Mouse (Mus musculus) hindbrain, embryonic 16.5 days (tissue): ENCODE data around the gene Vmn2r94. TPM values are rescaled to one million over a fixed set of nuclear protein-coding genes. Genes with fewer than 3 reads are reported as not detected.

Experiments used
- ATAC-seq: fragments of 200-750 bp; cut with Nextera tagmentation; 2 replicates; pipeline ENCODE4 v1.8.0; 2017; ENCODE audit warnings: moderate TSS enrichment, moderate library complexity
- H3K27ac ChIP-seq: fragments of 300-500 bp; sonication (generic); 2 replicates; pipeline ENCODE4 v1.5.1; 2014; ENCODE audit warnings: low read depth, mild to moderate bottlenecking, control low read depth, low read length, moderate library complexity
- H3K27me3 ChIP-seq: fragments of 300-500 bp; sonication (generic); replicated peaks from 2 replicates; pipeline ENCODE4 v1.6.1; 2014; ENCODE audit warnings: low read length; ENCODE audit not compliant: control insufficient read depth, insufficient read depth
- H3K36me3 ChIP-seq: fragments of 300-500 bp; sonication (generic); 2 replicates; pipeline ENCODE4 v1.6.1; 2014; ENCODE audit warnings: mild to moderate bottlenecking, low read length, moderate library complexity, mixed read lengths; ENCODE audit not compliant: control insufficient read depth, insufficient read depth
- H3K4me1 ChIP-seq: fragments of 300-500 bp; sonication (generic); 2 replicates; pipeline ENCODE4 v1.6.1; 2014; ENCODE audit warnings: low read depth, low read length; ENCODE audit not compliant: control insufficient read depth, insufficient read depth
- H3K4me2 ChIP-seq: fragments of 300-500 bp; sonication (generic); 2 replicates; pipeline ENCODE4 v1.6.1; 2014; ENCODE audit warnings: mild to moderate bottlenecking, low read length, control low read depth, moderate library complexity
- H3K4me3 ChIP-seq: fragments of 300-500 bp; sonication (generic); 2 replicates; pipeline ENCODE4 v1.5.1; 2014; ENCODE audit warnings: mild to moderate bottlenecking, low read length, control low read depth, moderate library complexity
- H3K9ac ChIP-seq: fragments of 300-500 bp; sonication (generic); 2 replicates; pipeline ENCODE4 v1.6.1; 2014; ENCODE audit warnings: low read depth, mild to moderate bottlenecking, control low read depth, low read length, moderate library complexity
- H3K9me3 ChIP-seq: fragments of 300-500 bp; sonication (generic); 2 replicates; pipeline ENCODE4 v1.6.1; 2014; ENCODE audit warnings: mild to moderate bottlenecking, low read length, moderate library complexity; ENCODE audit not compliant: control insufficient read depth
- WGBS: fragments of 180-500 bp; shearing (Covaris S2); extraction: QIAGEN DNeasy Blood & Tissue Kit; methylation state at CpG from one replicate; pipeline ENCODE4 v1.1.7; 2014; 5-methylcytosine and 5-hydroxymethylcytosine counted together
- polyA plus RNA-seq: library from polyadenylated mRNA; unstranded; fragments of >200 nt; fragmentation: Nextera tagmentation; extraction: Ambion mirVana; gene quantifications from 2 replicates; pipeline ENCODE4 v1.2.1, GENCODE M21; 2015

Gene Vmn2r94
- not detected in 2 replicates for polyA plus RNA-seq

GRCm38 (mm10) chr17:18277656-18278055 is at the start of gene Vmn2r94:
Gene Vmn2r94 (minus strand): TSS chr17:18277756.
- peaks cover 9% of the 10 kb centered on the region for H3K9me3 ChIP-seq
- H3K4me1 ChIP-seq, result no peaks in the 10 kb centered on the region
- 66% methylated on average over 2 of the region's 2 CpGs for WGBS
- no peak within 1 kb of the TSS for H3K4me2 ChIP-seq
- no peak within 1 kb of the TSS for H3K9ac ChIP-seq
- ATAC-seq, result no peak
- no peaks in the 10 kb centered on the region for H3K36me3 ChIP-seq
- no peaks in the 10 kb centered on the region for H3K27me3 ChIP-seq
- no peak within 1 kb of the TSS for H3K4me3 ChIP-seq
- H3K27ac ChIP-seq, result no peak within 1 kb of the TSS

GRCm38 (mm10) chr17:18323031-18323430 is 45.5 kb upstream of the Vmn2r94 start:
- ATAC-seq, result no peak
- 98% methylated on average over 2 of the region's 2 CpGs for WGBS

GRCm38 (mm10) chr17:18297799-18298198 is 20.2 kb upstream of the Vmn2r94 start, which contains the start of gene Vmn2r93:
Gene Vmn2r93 (plus strand): TSS chr17:18298099.
- no peaks in the 10 kb centered on the region for H3K4me1 ChIP-seq

More at GRCm38 (mm10) chr17:18323031-18323430, 45.5 kb upstream of the Vmn2r94 start:
- Histone ChIP-seq H3K27me3 (no peaks in the 10 kb centered on the region), H3K36me3 (no peaks in the 10 kb centered on the region), H3K9me3 (peaks cover 16% of the 10 kb centered on the region), H3K27ac (no peak overlapping the region), H3K4me2 (no peak overlapping the region), H3K4me1 (no peaks in the 10 kb centered on the region), H3K4me3 (no peak overlapping the region), H3K9ac (no peak overlapping the region)

GRCm38 (mm10) chr17:18236931-18237330 is 40.6 kb downstream of the Vmn2r94 start:
- Histone ChIP-seq H3K9me3 (peaks cover 8% of the 10 kb centered on the region), H3K27ac (no peak overlapping the region), H3K4me1 (no peaks in the 10 kb centered on the region), H3K4me3 (no peak overlapping the region), H3K9ac (no peak overlapping the region), H3K36me3 (no peaks in the 10 kb centered on the region), H3K4me2 (no peak overlapping the region), H3K27me3 (no peaks in the 10 kb centered on the region)
- no peak for ATAC-seq
- WGBS, result 87% methylated on average over 13 of the region's 14 CpGs

More at GRCm38 (mm10) chr17:18297799-18298198, 20.2 kb upstream of the Vmn2r94 start, which contains the start of gene Vmn2r93:
- Histone ChIP-seq H3K27ac (no peak within 1 kb of the TSS), H3K9ac (no peak within 1 kb of the TSS), H3K9me3 (peaks cover 3% of the 10 kb centered on the region), H3K4me2 (no peak within 1 kb of the TSS), H3K4me3 (no peak within 1 kb of the TSS), H3K36me3 (no peaks in the 10 kb centered on the region), H3K27me3 (no peaks in the 10 kb centered on the region)
- no peak for ATAC-seq
- 53% methylated on average over 1 of the region's 1 CpGs for WGBS

- ATAC-seq, result no peak
- no peaks in the 10 kb centered on the region for H3K36me3 ChIP-seq
- H3K4me1 ChIP-seq, result no peaks in the 10 kb centered on the region
- no peaks in the 10 kb centered on the region for H3K27me3 ChIP-seq
- 78% methylated on average over 2 of the region's 2 CpGs for WGBS
- no peak overlapping the region for H3K9ac ChIP-seq
- H3K27ac ChIP-seq, result no peak overlapping the region
- H3K4me3 ChIP-seq, result no peak overlapping the region
- peaks cover 7% of the 10 kb centered on the region; the same call in 1 of the 2 replicates for H3K9me3 ChIP-seq
- H3K4me2 ChIP-seq, result no peak overlapping the region
Measured at GRCm38 (mm10) chr17:18231996-18232395, 45.6 kb downstream of the Vmn2r94 start.

GRCm38 (mm10) chr17:18221300-18221699 is 56.3 kb downstream of the Vmn2r94 start:
- no peak overlapping the region for H3K4me2 ChIP-seq
- H3K9ac ChIP-seq, result no peak overlapping the region
- H3K4me1 ChIP-seq, result no peaks in the 10 kb centered on the region
- no peaks in the 10 kb centered on the region for H3K27me3 ChIP-seq
- ATAC-seq, result no peak
- peaks cover 8% of the 10 kb centered on the region for H3K9me3 ChIP-seq
- H3K27ac ChIP-seq, result no peak overlapping the region
- H3K4me3 ChIP-seq, result no peak overlapping the region
- H3K36me3 ChIP-seq, result no peaks in the 10 kb centered on the region

Other genes starting within 250 kb of the Vmn2r94 start
- gene Vmn2r124, start 228.3 kb downstream of the Vmn2r94 start, polyA plus RNA-seq, result 0.03 TPM in 1 of 2 replicates, not detected in the other
- not detected in 2 replicates for gene Vmn2r91, start 192.7 kb downstream of the Vmn2r94 start, polyA plus RNA-seq
- not detected in 2 replicates for gene Vmn2r92, start 125.9 kb downstream of the Vmn2r94 start, polyA plus RNA-seq
- not detected in 2 replicates for gene Vmn2r93, start 20.3 kb upstream of the Vmn2r94 start, polyA plus RNA-seq
- 0.01 TPM in 1 of 2 replicates, not detected in the other for gene Vmn2r95, start 146.3 kb upstream of the Vmn2r94 start, polyA plus RNA-seq